ENCODE assay signal across 26 mouse cellular contexts in the genomic region with DNA sequence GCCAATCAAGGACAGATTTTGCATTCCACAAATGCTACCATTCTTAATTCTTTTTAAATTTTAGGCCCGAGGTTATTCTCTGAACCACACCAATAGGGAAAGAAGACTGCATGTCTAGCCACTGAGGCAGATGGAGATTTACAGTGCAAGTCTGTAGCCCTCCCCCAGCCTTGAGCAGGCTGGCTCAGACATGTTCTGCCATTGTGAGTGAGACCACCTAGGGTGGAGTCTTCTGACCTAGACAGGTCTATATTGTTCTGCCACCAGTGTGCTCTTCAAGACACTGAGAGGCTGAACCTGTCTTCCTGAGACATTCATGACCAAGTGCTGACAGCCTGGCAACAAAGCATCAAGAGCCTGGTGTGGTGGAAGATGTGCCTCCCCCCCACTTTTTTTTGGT.
"Had no signal": no experiment of that assay in that cellular context is flagged by ENCODE, and none has a peak within 500 bp of the region (broad histone marks: within the 10 kb centered on the region; RNA-seq: fewer than 3 reads in every experiment).

No protein-coding gene starts in this region.

- H3K36me3 ChIP-seq: embryonic facial prominence, embryonic 10.5 days; embryonic facial prominence, embryonic 12.5 days; embryonic facial prominence, embryonic 13.5 days; embryonic facial prominence, embryonic 15.5 days; forebrain, embryonic 10.5 days; forebrain, embryonic 12.5 days; forebrain, embryonic 15.5 days had no signal

- H3K4me1 ChIP-seq: embryonic facial prominence, embryonic 10.5 days; embryonic facial prominence, embryonic 12.5 days; embryonic facial prominence, embryonic 13.5 days; embryonic facial prominence, embryonic 15.5 days; forebrain, embryonic 10.5 days; forebrain, embryonic 12.5 days; forebrain, embryonic 13.5 days; forebrain, embryonic 15.5 days had no signal

- H3K4me2 ChIP-seq: embryonic facial prominence, embryonic 12.5 days; embryonic facial prominence, embryonic 13.5 days; embryonic facial prominence, embryonic 15.5 days; forebrain, embryonic 12.5 days; forebrain, embryonic 13.5 days; forebrain, embryonic 15.5 days had no signal

- ATAC-seq: forebrain, embryonic 13.5 days; forebrain, embryonic 14.5 days; forebrain, embryonic 15.5 days; forebrain, embryonic 16.5 days; forebrain, postnatal 0 days had no signal

- H3K4me3 ChIP-seq: embryonic facial prominence, embryonic 10.5 days; embryonic facial prominence, embryonic 12.5 days; embryonic facial prominence, embryonic 13.5 days; embryonic facial prominence, embryonic 15.5 days; erythroblast, embryonic 14.5 days; forebrain, embryonic 10.5 days; forebrain, embryonic 12.5 days; forebrain, embryonic 13.5 days; forebrain, embryonic 15.5 days; gastrocnemius, adult 2 months; heart, adult 2 months had no signal

- H3K9ac ChIP-seq: embryonic facial prominence, embryonic 12.5 days; embryonic facial prominence, embryonic 13.5 days; embryonic facial prominence, embryonic 15.5 days; forebrain, embryonic 12.5 days; forebrain, embryonic 13.5 days; forebrain, embryonic 15.5 days; forebrain, postnatal 0 days had no signal

- DNase-seq: cerebellum, adult 9-11 months; cerebellum, postnatal 10 days; cerebellum, postnatal 14 days; cerebellum, postnatal 25 days; cerebellum, postnatal 36 days; embryo, embryonic 11 days; forebrain, postnatal 0 days; gastrocnemius, adult 2 months; gastrocnemius, postnatal 10 days; gastrocnemius, postnatal 14 days; gastrocnemius, postnatal 25 days; gastrocnemius, postnatal 36 days; heart, adult 11 months; heart, adult 18-20 months; heart, adult 2 months had no signal

- H3K27me3 ChIP-seq: embryonic facial prominence, embryonic 12.5 days; embryonic facial prominence, embryonic 13.5 days; embryonic facial prominence, embryonic 15.5 days; forebrain, embryonic 12.5 days; forebrain, embryonic 13.5 days; forebrain, embryonic 15.5 days had no signal

- H3K27ac ChIP-seq: embryonic facial prominence, embryonic 10.5 days; embryonic facial prominence, embryonic 12.5 days; embryonic facial prominence, embryonic 13.5 days; embryonic facial prominence, embryonic 15.5 days; forebrain, embryonic 10.5 days; forebrain, embryonic 12.5 days; forebrain, embryonic 13.5 days; forebrain, embryonic 15.5 days; gastrocnemius, adult 2 months; heart, adult 2 months had no signal
